Mouse (Mus musculus) C2C12 (cell line): ENCODE measurements around the gene Zfp385b.

ENCODE experiments used
- CEBPB ChIP-seq: IDR thresholded peaks from one replicate; pipeline ENCODE4 v1.6.1; 2011; ENCODE audit warnings: low read depth, mild to moderate bottlenecking, control low read depth, moderate library complexity
- CTCF ChIP-seq: IDR thresholded peaks from one replicate; pipeline ENCODE4 v1.5.1; 2011; ENCODE audit not compliant: control insufficient read depth, insufficient read depth, insufficient read length
- FOSL1 ChIP-seq: IDR thresholded peaks from one replicate; pipeline ENCODE4 v1.8.0; 2011; ENCODE audit warnings: mild to moderate bottlenecking, low read length; ENCODE audit not compliant: poor library complexity, insufficient read depth, severe bottlenecking

GRCm38 (mm10) chr2:77502458-77502857 is 317.0 kb downstream of the Zfp385b start:
- TF ChIP-seq CTCF (no peak), CEBPB (no peak), FOSL1 (no peak)
